Mouse (Mus musculus): ENCODE data around the gene Kcnab1. TPM values are rescaled to one million over a fixed set of nuclear protein-coding genes. Genes with fewer than 3 reads are reported as not detected.

The Kcnab1 gene
- total and polyA plus RNA-seq, 3 experiments = 0.38 to 0.81 (median 0.76) TPM

DNA sequence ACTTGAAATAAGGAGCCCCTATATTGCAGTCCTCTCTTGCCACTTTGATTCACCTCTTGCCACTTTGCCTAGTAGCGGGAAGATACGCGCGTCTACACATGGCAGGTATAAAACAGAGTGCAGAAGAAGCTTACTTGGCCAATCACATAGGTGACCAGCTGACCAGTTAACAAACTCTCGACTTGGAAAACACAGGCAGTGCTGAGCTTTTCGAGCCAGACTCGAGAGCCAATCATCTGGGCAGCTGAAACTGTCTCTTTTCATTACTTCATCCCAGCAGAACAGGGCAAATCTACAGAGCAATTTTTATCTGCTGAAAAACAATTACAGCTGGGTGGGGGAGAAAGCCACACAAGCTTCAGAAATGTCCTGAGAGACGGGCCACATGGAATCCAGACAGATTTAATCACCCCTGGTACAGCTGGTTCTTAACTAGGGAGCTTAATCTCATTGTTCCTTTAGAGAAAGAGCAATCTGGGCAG is 96.4 kb downstream of the Kcnab1 start:
- no peaks in the 10 kb centered on the region for H3K27me3 ChIP-seq (replicated peaks)
- no peak overlapping the region for H3K9ac ChIP-seq (ENCODE audit: insufficient read depth, low read depth)
- no peaks in the 10 kb centered on the region for H3K9me3 ChIP-seq (replicated peaks; ENCODE audit: low read length)
- H3K36me3 ChIP-seq (replicated peaks in 1 of 2; ENCODE audit: control insufficient read depth in 1 of 2, insufficient read depth in 1 of 2, low read length in 1 of 2) = no peaks in the 10 kb centered on the region
- peaks cover 0 to 11% of the 10 kb centered on the region in 2 experiments; a peak in 2 of 4 replicates for H3K4me1 ChIP-seq (ENCODE audit: control insufficient read depth in 1 of 2, insufficient read depth in 2 of 2)
- in situ Hi-C loops (cut with MboI; ENCODE audit: low pct_ligation_motif_present, low pct_unique_long_range_greater_than_20kb, low sequenced_read_pairs) = no loop called here
- no peak overlapping the region for H3K4me2 ChIP-seq (ENCODE audit: insufficient read depth, low read depth, poor library complexity, severe bottlenecking)
- no peak for TF ChIP-seq KAT2A (IDR thresholded peaks at IDR 0.05; ENCODE audit: insufficient replicate concordance, low read length)
- no peak for TF ChIP-seq MXI1 (IDR thresholded peaks at IDR 0.05; ENCODE audit: low read depth, low read length)
- no peak for TF ChIP-seq CHD2 (IDR thresholded peaks at IDR 0.05; ENCODE audit: low read length)
- TF ChIP-seq CHD1 (IDR thresholded peaks at IDR 0.05; ENCODE audit: low read depth, low read length) = no peak
- TF ChIP-seq EP300 (IDR thresholded peaks at IDR 0.05; ENCODE audit: low read length) = no peak
- no peak for TF ChIP-seq MAFK (IDR thresholded peaks at IDR 0.05; ENCODE audit: insufficient replicate concordance, low read length)
- no peak for TF ChIP-seq RCOR1 (conservative IDR thresholded peaks at IDR 0.05; ENCODE audit: low read depth, low read length)
- TF ChIP-seq SMC3 (IDR thresholded peaks at IDR 0.05; ENCODE audit: low read depth, low read length) = no peak
- H3K4me3 ChIP-seq (replicated peaks in 1 of 3; ENCODE audit: low read depth in 2 of 3, low read length in 2 of 3, poor library complexity in 1 of 3) = no peak overlapping the region
- no peak for DNase-seq (ENCODE audit: extremely low read depth)
- H3K27ac ChIP-seq (ENCODE audit: insufficient read depth, low read depth) = no peak overlapping the region
- dilution Hi-C loops (cut with MboI; ENCODE audit: extremely low pct_ligation_motif_present, extremely low pct_unique_long_range_greater_than_20kb, low sequenced_read_pairs) = no loop called here
- H3K79me2 ChIP-seq (replicated peaks; ENCODE audit: control insufficient read depth, extremely low read depth, insufficient read depth, poor library complexity, severe bottlenecking) = no peaks in the 10 kb centered on the region

DNA sequence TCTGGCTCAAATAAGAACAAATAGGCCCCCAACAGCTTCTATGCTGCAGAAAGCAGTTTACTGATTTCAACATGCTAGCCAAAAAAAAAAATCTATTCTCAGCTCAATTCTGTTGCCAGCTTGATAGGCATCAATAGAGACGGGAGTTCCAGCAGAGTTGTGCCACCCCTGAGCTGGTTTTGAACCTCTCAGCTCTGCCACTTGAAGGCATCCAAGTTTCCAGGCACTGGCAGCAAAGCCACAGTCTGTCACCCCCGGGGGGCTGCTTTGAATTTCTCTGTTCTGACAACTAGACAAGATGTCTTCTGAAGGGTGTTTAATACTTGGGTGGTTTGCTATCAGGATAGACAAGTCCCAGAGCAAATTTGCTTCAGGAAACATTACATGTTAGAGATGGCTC is 104.5 kb downstream of the Kcnab1 start:
- dilution Hi-C loops (cut with MboI; ENCODE audit: extremely low pct_ligation_motif_present, extremely low pct_unique_long_range_greater_than_20kb, low sequenced_read_pairs) = no loop called here
- Histone ChIP-seq H3K27ac (ENCODE audit: insufficient read depth, low read depth) (no peak overlapping the region), H3K79me2 (replicated peaks; ENCODE audit: control insufficient read depth, extremely low read depth, insufficient read depth, poor library complexity, severe bottlenecking) (no peaks in the 10 kb centered on the region), H3K4me2 (ENCODE audit: insufficient read depth, low read depth, poor library complexity, severe bottlenecking) (no peak overlapping the region), H3K4me3 (replicated peaks in 1 of 3; ENCODE audit: low read depth in 2 of 3, low read length in 2 of 3, poor library complexity in 1 of 3) (no peak overlapping the region), H3K27me3 (replicated peaks) (no peaks in the 10 kb centered on the region), H3K9ac (ENCODE audit: insufficient read depth, low read depth) (no peak overlapping the region), H3K4me1 (ENCODE audit: control insufficient read depth in 1 of 2, insufficient read depth in 2 of 2) (no peaks in the 10 kb centered on the region), H3K9me3 (replicated peaks; ENCODE audit: low read length) (no peaks in the 10 kb centered on the region), H3K36me3 (replicated peaks in 1 of 2; ENCODE audit: control insufficient read depth in 1 of 2, insufficient read depth in 1 of 2, low read length in 1 of 2) (no peaks in the 10 kb centered on the region)
- in situ Hi-C loops (cut with MboI; ENCODE audit: low pct_ligation_motif_present, low pct_unique_long_range_greater_than_20kb, low sequenced_read_pairs) = no loop called here
- DNase-seq (ENCODE audit: extremely low read depth) = no peak
- no peak for TF ChIP-seq IRF4 (IDR thresholded peaks at IDR 0.05; ENCODE audit: low read depth, low read length)

DNA sequence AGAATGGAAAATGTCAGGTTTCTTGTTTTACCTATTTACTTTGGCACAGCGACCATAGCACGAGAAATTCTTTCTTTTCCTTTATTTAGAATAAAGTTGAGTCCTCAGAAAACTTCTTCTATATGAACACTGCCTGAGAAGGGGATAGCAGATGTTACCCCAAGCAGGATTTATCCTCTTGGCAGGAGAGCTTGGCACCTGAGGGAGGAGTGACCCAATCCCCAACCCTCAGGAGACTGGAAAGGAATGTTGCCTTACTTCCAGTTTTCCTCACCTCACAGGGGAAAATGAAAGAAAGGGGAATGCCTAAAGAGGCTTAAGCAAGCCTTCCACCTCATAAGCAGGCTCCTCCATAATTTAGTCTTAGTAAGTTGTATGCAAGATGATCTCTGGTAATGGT is 105.5 kb downstream of the Kcnab1 start:
- dilution Hi-C loops (cut with MboI; ENCODE audit: extremely low pct_ligation_motif_present, extremely low pct_unique_long_range_greater_than_20kb, low sequenced_read_pairs) = no loop called here
- H3K9me3 ChIP-seq (replicated peaks; ENCODE audit: low read length) = no peaks in the 10 kb centered on the region
- H3K79me2 ChIP-seq (replicated peaks; ENCODE audit: control insufficient read depth, extremely low read depth, insufficient read depth, poor library complexity, severe bottlenecking) = no peaks in the 10 kb centered on the region
- H3K4me1 ChIP-seq (ENCODE audit: control insufficient read depth in 1 of 2, insufficient read depth in 2 of 2) = no peaks in the 10 kb centered on the region
- no peak overlapping the region for H3K4me3 ChIP-seq (replicated peaks in 1 of 3; ENCODE audit: low read depth in 2 of 3, low read length in 2 of 3, poor library complexity in 1 of 3)
- no peak overlapping the region for H3K27ac ChIP-seq (ENCODE audit: insufficient read depth, low read depth)
- H3K27me3 ChIP-seq (replicated peaks) = no peaks in the 10 kb centered on the region
- no peak overlapping the region for H3K9ac ChIP-seq (ENCODE audit: insufficient read depth, low read depth)
- TF ChIP-seq ELF1 (IDR thresholded peaks at IDR 0.05; ENCODE audit: low read depth, low read length) = no peak
- TF ChIP-seq MAZ (IDR thresholded peaks at IDR 0.05; ENCODE audit: low read depth, low read length) = no peak
- TF ChIP-seq JUND (conservative IDR thresholded peaks at IDR 0.05; ENCODE audit: low read depth, low read length) = no peak
- TF ChIP-seq SMC3 (IDR thresholded peaks at IDR 0.05; ENCODE audit: low read depth, low read length) = no peak
- TF ChIP-seq POLR2AphosphoS2 (IDR thresholded peaks at IDR 0.05; ENCODE audit: low read depth, low read length) = no peak
- TF ChIP-seq POLR2A (IDR thresholded peaks at IDR 0.05; ENCODE audit: low read depth, low read length) = no peak
- TF ChIP-seq UBTF (IDR thresholded peaks at IDR 0.05; ENCODE audit: low read depth, low read length) = no peak
- in situ Hi-C loops (cut with MboI; ENCODE audit: low pct_ligation_motif_present, low pct_unique_long_range_greater_than_20kb, low sequenced_read_pairs) = no loop called here
- no peaks in the 10 kb centered on the region for H3K36me3 ChIP-seq (replicated peaks in 1 of 2; ENCODE audit: control insufficient read depth in 1 of 2, insufficient read depth in 1 of 2, low read length in 1 of 2)
- H3K4me2 ChIP-seq (ENCODE audit: insufficient read depth, low read depth, poor library complexity, severe bottlenecking) = no peak overlapping the region
- DNase-seq (ENCODE audit: extremely low read depth) = no peak
